Mouse (Mus musculus) C2C12 (cell line): ENCODE results near the gene Rnf166.

ENCODE experiments used
- CTCF ChIP-seq: IDR thresholded peaks from one replicate; pipeline ENCODE4 v1.5.1; 2011; ENCODE audit not compliant: control insufficient read depth, insufficient read depth, insufficient read length
- MAX ChIP-seq: IDR thresholded peaks from one replicate; pipeline ENCODE4 v1.6.1; 2011; ENCODE audit warnings: mild to moderate bottlenecking, control low read depth
- MYOG ChIP-seq: IDR thresholded peaks from one replicate; pipeline ENCODE4 v1.6.1; 2011; ENCODE audit not compliant: control insufficient read depth, insufficient read length; ENCODE audit errors: extremely low read depth

DNA sequence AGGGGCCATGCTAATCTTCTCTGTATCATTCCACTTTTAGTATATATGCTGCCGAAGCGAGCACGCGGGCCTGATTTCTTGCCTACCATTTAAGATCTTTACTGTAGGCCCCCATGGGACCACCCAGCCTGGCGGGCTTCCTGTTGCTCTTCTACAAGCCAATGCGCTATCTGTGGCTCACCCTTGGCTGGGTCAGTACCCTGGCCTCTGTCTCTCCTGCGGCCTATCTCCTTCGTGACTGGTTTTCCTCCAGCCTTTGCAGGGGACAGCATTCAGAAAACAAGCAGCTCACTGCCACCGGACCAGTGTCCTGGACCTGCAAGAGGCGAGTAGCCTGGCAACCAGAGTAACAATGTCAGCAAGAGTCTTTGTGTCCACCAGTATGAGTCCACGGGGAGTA lies 44.7 kb upstream of the Rnf166 start:
- TF ChIP-seq CTCF = no peak
- TF ChIP-seq MAX = no peak
- no peak for TF ChIP-seq MYOG
